Mouse (Mus musculus) thymus, postnatal 25 days (tissue): ENCODE data around the gene Atp5h.
"Not testable (repeated sequence)": the region's sequence is repeated elsewhere in the genome, so short reads cannot be mapped to it uniquely, and the experiment has no call there.

ENCODE experiments used
- DNase-seq: peaks from one replicate; pipeline ENCODE4 v3.0.0; 2022

Atp5h gene

DNA sequence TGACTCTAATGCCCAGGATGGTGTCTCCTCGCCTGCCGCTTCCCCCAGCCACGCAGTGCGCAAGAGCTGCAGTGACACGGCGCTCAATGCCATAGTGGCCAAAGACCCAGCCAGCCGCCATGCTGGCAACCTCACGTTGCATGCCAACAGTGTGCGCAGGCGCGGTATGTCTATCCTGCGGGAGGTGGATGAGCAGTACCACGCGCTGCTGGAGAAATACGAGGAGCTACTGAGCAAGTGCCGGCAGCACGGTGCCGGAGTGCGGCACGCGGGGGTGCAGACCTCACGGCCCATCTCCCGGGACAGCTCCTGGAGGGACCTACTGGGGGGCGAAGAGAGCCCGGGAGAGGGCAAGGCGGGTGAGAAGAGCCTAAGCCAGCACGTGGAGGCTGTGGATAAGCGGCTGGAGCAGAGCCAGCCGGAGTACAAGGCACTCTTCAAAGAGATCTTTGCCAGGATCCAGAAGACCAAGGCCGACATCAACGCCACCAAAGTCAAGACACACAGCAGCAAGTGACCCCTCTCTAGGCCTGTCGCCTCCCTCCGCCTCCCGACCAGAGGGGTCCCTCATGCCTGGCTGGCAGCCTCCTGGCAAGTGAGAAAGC, 25.9 kb downstream of the Atp5h start:
- DNase-seq: no peak

DNA sequence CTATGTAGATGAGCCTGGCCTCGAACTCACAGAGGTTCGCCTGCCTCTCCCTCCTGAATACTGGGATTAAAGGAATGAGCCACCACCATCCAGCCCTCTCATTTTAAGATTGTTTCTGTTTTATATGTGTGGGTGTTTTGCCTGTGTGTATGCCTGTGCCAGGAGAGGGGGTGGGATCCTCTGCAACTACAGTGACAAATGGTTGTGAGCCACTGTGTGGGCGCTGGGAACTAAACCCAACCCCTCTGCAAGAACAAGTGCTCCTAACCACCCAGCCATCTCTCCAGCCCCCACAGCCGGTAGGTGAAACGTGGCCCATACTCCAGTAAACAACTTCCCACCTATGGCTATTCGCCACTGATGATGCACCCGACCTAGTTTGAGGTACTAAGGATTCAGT, 28.4 kb downstream of the Atp5h start:
- DNase-seq: no peak

DNA sequence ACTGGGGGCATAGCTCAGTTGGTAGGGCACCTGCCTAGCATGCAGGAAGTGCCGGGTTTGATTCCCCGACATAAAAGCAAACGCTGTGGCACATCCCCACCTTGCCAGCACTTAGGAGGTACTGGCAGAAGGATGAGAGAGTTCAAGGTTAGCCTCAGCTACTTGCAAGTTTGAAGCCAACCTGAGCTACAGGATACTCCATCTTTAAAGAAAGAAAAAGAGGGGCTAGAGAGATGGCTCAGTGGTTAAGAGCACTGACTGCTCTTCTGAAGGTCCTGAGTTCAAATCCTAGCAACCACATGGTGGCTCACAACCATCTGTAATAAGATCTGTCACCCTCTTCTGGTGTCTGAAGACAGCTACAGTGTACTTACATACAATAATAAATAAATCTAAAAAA, 32.9 kb downstream of the Atp5h start:
- not testable (repeated sequence) for DNase-seq

DNA sequence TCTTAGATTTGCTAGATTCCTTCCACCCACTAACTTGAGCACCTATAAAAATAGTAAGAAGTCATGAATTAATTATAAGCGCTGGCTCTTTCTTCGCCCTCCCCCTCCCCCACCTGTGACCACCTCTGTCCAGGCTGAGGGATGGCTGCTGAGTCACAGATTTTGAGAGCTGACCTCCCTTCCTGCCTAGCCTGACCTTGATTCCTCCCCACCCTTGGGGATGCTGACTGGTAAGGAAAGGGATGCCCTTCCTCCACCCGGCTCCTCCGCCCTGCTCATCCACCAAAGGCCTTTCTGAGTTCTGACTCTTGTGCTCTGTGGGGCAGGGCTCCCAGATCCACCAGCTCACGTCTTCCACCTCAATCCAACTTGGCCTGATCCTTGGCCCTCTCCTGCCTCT, 35.2 kb downstream of the Atp5h start:
- DNase-seq: no peak

DNA sequence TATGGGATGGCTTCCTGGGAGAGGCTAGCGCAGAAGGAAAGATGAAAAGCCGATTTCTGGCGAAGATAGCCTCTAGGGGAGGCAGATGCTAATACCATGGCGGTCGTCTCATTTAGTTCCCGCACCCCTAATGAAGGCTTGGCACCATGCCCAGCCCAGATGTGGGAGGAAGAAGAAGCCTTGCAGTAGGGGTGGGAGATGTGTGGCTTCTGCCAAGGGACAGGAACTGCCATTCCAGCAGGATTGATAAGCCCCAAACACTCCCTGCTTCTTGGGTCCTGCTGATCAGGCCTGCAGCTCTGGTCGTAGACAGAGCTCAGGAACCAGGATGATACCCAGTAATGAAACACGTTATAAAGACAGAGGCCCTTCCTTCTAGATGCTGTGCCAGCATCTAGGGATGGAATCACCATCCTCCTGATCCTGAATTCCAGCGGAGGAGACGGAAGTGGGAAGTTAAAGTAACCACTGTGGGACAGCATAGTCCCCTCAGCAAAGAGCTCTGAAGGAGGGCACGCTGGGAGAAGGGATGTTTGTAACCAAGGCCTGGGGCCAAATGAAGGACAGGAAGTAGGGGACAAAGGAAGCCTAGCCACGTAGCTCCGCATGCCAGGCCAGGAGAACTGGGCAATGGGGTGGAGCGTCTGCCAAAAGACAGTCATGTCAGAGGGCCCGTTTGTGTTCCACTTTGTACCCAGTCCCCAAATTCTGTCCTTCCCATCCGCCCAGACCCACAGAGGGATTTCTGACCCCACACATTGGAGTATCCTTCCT, 35.9 kb downstream of the Atp5h start:
- no peak for DNase-seq

DNA sequence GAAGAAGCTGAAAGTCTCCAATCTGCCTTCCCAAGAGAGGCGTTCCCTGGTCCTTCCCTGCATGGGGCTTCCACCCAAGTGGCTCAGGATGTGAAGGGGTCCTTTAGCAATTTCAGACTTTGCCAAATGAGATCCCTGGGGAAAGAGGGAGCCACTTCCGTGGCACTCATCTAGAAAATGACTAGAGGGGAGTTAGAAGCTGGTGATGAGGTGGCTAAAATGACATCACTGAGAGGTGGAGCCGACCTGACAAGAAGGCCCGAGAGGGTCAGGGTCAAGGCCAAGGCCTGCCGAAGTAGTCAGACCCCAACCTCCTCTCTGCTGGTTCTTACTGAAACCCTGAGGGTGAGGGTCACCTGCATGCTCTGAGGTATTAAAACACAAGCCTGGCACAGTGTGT, 36.9 kb downstream of the Atp5h start:
- DNase-seq: no peak

DNA sequence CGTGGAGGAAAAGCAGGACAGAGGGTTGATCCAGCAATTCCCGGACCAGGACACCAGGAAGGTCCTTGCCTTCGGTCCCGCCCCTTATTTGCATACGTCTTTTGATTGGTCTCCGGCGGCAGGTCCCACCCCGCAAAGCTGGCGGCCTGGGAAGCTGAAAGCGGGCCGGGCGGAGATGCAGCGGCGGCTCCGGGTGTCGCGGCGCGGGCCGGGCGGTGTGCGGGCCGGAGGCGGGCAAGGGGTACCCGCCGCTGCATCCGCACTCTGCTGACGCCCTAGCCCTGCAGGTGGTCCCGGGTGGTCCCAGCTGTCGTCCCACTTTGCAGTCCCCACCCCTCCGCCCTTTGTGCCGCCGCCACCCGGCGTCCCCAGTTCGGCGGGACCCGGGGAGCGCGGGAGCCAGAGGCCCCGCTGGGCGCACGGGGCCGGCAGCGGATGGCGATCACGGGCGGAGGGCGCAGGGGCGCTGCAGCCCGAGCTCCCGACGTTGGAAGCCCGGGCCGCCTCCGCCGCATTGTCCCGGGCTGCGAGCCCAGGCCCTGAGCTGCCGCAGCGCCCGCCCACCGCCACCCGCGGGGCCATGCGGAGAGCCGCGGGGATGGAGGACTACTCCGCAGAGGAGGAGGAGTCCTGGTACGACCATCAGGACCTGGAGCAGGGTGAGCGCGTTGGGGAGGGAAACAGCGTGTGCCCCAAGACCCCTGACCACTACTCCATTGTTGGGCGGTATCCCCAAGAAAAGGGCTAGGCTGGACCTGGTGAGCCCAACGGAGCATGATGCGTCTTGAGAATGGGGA, 37.8 kb downstream of the Atp5h start, which contains the start of gene Cdr2l:
Cdr2l (plus strand) TSS at position 174 of the 797 bp plus-strand sequence.
- peak; percentile 61 for DNase-seq

DNA sequence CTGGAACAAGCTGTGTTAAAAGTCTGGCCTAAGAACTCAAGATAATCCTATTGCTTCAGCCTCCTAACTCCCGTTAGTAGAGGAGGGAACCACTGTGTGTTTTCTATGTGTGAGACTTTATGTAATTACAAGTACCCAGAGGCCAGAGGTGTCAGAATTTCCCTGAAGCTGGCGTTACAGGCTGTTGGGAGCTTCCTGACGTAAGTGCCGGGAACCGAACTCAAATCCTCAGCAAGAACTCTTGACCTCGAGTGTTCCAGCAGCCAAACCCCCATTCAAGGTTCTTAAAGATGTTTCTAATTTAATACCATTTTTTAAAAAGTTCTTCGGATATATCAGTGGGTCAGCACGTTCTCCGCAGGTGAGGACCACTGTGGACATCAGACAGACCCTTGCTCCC, 38.5 kb downstream of the Atp5h start:
- DNase-seq: no peak

DNA sequence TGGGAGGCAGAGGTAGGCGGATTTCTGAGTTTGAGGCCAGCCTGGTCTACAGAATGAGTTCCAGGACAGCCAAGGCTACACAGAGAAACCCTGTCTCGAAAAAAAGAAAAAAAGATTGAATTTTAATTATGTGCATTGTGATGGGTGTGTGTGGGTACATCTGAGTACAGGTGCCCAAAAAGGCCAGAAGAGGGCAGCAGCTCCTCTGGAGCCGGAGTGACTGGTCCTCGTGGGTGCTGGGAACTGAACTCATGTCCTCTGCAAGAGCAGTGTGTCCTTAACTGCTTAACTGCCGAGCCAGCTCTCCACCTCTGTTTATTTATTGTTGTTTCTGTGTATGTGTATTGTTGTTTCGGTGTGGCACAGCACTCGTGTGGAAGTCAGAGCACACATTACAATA, 41.9 kb downstream of the Atp5h start:
- DNase-seq: no peak

DNA sequence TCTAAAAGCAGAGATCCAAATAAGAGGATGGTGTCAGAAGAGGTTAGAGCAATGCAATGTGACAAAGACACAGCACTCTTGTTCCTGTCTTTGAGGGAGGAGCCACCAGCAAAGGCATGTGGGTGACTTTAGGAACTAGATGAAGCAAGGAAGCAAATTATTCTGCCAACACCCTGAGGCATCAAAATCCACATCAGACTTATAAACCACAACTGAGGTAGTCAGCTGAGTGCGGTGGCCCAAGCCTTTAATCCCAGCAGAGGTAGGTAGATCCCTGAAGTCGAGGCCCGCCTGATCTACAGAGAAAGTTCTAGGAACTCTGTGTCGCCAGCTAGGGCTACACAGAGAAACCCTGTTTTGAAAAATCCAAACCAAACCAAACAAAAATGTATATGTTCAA, 42.5 kb downstream of the Atp5h start:
- DNase-seq: no peak

DNA sequence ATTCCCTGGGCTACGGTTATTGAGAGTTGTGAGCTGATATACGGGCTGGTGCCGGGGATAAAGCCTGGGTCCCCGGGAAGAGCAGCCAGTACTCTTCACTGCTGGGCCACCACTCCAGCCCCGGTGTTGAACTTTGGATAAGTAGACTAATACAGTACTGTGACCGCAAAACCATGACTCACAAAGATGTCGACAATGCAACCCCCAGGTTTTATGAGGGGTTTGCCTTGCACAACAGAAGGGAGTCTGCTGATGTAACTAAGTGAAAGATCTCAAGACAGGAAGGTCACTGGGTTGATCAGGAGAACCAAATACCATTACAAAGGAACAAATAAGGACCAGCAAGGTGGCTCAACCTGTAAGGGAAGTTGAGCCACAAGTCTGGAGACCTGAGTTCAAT, 43.0 kb downstream of the Atp5h start:
- no peak for DNase-seq

DNA sequence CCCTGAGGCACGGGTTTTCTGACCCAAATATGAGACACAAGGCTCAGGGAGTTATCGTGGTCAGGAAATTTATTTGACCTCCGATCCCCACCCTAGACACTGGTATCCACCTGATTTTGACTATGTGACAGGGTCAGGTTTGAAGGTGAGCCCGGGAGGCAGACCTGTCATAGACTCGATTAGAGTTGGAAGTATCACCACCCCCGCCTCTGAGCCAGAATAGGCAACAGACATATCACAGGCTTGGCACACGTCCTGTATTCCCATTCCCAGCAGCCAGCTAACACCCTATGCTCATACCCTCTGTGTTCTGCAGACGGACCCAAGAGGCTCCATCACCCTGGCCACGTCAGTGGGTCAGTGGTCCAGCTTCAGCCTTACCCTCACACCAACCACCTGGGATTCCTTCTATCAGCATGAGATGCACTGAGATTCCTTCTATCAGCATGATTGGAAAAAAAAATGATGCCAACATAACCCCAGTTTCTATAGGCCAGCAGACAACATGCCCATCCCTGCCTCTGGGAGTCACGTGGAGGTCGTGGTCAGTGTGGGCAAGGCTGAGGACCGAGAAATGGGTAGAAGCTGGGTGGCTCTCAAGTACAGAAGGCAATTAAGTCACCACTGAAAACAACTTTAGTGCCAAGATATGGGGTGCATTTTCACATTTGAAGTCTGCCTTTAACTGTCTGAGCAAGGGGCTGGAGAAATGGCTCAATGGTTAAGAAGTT, 44.9 kb downstream of the Atp5h start:
- no peak for DNase-seq

DNA sequence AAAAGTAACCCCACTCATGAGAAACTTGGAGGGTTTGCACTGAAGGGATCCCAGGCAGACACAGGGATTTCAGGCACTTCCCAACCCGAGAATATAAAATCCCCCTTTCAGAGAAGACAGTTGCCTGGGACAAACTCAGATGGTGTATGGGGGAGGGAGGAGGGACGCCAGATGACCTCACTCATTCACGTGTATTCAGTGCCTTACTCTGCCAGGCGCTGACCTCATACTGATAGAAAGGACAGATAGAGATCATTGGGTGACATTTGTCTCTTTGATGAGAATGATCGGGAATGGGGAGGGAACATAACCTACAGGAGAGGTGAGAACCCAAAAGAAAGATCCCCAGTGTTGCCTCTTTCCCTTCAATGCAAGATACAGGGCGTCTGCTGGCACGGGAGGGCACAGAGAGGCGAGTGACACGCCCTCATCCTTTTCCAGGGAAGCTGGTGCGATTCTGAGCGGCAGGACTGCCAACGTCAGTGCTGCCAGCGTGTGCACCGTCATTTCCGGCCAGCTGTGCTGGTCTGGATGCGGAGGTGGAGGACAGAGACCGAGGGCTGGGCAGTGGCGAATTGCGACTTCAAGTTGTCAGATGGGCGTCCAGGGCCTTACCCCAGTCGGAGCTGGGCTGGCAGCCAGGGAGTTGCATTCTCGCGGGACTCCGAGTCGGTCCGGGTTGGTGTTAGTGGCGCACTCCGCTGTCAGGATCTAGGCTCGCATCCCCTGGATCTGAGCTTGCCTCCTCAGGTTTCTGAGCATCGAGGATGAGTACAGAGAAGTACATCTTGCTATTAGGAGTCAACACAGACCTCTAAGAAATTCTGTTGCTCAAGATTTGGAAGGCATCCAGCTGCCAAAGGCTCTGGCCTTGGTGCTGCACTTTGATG, 45.7 kb downstream of the Atp5h start:
- no peak for DNase-seq

DNA sequence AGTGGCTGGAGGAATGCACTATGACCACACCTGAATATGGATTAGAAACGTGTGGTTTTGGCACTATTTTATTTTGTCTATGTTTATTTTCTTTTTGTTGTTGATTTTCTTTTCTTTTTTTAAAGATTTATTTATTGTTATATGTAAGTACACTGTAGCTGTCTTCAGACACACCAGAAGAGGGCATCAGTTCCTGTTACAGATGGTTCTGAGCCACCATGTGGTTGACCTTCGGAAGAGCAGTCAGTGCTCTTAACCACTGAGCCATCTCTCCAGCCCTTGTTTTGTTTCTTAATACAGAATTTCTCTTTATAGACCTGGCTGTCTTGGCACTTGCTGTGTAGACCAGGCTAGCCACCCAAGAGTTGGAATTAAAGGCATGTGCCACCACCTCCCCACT, 47.0 kb downstream of the Atp5h start:
- no peak for DNase-seq

DNA sequence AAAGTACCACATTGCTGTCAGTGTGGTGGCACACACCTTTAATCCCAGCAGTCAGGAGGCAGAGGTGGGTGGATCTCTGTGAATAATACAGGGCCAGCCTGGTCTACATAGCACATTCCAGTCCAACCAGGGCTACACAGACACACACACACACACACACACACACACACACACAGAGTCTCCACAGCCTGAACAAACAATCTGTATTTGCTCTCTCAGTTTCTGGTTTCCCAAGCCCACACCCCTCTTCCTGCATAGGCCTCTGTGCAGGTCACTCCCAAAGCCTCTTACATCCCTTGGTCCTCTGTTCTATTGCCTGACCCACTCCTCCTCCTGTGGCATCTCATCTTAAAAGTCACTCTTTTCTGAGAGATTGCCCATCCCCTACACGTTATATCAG, 47.7 kb downstream of the Atp5h start:
- DNase-seq: no peak

DNA sequence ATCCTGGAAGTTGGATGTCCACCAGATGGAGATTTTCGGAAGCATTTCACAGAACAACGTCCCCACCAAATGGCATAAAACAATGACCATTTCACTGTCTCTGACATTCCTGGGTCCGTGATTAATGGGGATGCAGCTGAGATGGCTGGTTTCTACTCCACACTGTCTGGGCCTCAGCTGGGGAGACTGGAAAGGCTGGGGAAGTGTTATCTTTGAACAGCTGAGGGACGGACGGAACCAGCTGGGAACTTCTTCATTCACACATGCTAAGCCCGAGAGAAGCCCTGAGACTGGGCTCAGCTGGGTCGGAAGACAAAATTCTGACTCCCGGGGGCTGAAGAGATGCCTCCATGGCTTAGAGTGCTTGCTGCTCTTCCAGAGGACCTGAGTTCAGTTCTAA, 48.4 kb downstream of the Atp5h start:
- no peak for DNase-seq

DNA sequence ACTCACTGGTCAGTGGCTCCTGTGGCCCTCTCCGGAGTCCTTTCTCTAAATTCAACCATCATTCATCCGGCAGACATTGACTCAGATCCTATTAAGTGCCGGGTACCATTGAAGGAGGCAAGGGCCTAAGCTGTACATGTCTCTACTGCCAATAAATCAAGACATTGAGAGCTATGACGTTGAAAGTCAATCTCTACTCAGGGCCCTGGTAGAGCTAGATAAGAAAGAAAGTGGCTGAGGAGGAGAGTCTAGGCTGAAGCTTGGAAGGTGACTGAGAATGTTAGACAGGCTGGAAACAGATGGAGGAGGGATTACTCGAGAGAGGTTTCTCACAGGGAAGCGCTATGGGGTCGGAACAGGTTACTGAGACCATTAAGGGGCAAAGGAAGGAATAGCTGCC, 49.4 kb downstream of the Atp5h start:
- DNase-seq: no peak

DNA sequence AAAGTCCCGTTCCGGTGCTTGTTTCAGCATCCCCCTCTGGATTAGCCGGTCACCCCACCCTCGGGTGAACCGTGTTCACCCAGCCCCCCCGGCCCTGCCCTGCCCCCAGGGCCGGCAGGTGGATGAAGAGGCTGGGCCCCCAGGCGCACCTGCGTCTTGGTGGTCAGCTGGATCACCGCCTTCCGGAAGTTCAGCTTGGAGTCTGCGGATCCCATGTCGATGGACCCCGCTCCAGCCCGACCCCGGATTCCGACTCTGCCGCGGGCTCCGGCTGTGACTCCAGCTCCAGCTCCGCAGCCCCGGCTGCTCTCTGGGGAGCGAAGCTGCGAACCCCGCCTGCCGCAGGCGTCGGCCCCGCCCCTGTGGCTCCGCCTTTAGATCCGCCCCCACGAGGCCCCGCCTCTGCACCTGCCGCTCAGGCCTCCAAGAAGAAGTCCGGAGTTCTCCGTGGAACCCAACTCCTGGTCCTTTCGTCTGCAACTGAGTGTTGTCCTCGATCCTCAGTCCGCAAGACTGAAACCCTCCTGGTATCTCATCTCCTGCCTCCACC, 52.3 kb downstream of the Atp5h start, which contains the start of gene Hid1:
Hid1 (minus strand) TSS at position 362 of the 550 bp plus-strand sequence.
- peak; percentile 93 for DNase-seq

DNA sequence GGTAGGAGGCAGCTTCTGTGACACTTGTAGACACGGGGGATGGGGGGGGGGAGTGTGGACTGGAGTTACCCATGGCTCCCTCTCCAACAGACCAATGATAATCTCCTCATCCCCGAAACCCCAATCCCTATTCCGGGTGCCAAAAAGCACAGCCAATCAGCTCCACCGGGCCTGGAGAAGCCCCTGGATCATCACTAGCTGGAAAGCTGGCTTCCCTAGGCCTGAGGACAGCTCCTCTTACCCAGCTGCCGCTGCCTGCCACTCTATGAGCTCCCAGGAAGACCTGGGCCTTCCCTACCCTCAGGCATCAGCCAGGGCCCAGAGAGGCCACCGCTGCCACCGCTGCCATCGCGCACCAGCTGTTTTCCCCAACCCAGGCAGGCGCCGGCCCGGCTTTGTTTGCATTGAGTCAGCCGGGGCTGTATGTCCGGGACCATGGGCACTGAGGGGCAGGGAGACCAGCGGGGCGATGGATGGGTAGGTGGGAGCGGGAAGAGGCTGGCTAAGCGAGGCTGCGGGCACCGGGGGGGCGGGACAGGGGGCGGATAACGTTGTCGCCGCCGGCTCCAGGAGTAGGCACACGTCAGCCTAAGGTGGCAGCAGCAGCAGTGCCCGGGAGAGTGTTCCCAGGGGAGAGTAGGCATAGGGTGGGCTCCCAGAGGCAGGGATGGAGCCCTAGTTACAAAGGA, 52.9 kb downstream of the Atp5h start:
- peak; percentile 36 for DNase-seq

DNA sequence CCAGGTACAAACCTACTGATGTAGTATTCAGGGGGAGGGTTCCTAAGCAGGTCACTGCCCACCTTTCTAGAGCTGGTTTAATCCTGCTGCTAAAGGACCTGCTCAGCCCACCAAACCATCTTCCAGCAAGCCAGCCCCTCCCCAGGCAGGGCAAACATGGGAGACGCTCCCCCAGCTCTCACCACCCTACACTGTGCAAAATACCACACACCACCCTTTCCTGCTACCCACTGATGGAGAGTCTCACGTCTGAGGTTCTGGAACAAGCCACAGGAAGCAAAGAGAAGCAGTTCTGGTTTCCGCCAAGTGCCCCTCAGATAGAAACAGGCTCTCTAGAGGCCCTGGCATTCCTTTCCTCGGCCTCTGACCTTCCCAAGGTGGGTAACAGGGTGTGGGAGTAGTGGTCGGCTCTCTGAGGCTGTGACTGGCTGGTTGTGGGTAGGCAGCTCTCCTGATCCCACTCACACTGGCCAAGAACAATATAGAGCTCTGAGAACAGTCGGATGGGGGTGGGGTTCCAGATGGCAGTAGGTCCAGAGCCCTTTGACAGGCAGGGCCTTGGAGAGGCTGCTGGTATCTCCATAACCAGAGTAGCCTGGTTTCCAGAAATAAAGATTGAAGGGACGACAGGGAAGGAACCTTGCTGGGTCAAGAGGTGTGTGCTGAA, 53.6 kb downstream of the Atp5h start:
- DNase-seq: no peak
